Mouse (Mus musculus) natural killer cell, adult 2 months (primary cell): Measurements from ENCODE around the gene Psmg3.

Experiments
- DNase-seq, 2 experiments: peaks; one replicate each; pipeline ENCODE4 v3.0.0; 2022; ENCODE audit warnings: low spot score in 2 of 2

Gene Psmg3

DNA sequence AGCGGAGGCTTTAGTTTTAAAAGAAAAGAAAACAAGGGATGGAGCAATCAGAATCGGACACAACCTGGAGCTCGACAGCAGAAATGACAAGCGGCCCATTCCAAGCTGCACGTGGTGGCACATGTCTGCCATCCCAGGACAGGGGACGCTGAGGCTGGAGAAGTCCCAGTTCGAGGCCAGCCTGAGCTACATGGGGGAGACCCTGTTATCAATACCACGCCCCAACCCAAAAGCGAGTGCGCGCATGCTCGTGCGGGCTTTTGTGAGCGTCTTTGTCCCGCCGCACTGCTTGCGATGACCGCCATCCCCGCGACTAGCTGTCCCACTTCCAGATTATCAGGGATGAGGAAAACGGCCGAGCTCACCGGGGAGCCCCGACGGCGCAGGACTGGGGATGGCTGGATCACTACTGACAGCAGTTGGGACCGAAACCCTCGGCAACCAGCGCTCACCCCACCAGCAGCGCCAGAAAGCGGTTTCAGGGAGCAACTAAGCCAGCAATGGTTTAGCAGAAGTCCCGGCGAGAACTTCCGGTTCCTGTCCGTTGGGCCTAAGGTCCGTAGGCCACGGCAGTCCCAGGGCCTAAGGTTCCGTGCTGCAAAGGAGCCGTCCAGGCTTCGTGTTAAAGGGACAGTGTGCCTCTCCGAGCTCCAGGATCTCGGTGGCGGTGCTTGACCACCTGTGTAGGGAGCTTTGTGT lies at the start of gene Psmg3, which contains the start of gene Gm26938:
Psmg3 (minus strand) TSS at position 529 of the 699 bp plus-strand sequence.
Gm26938 (minus strand) TSS at position 51 of the 699 bp plus-strand sequence.
- peak; percentile 84 to 88 for DNase-seq

DNA sequence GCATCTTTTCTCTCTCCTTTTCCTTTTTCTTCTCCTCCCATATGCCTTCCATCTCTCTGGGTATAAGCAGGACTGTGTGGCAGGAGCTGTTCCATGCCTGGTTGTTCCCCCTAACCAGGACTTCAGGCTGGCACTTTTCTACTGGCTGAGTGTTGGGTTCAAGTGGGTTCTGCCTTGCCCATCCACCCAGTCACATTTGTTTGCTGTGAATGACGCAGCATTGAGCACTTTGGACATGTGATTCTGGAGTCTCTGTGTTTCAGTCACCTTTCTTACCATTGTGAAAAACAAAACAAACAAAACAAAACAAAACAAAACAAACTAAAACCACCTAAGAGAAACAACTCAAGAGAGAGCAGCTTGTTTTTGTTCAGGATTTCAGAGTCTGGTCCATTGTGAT lies 44.8 kb upstream of the Psmg3 start:
- no peak for DNase-seq

DNA sequence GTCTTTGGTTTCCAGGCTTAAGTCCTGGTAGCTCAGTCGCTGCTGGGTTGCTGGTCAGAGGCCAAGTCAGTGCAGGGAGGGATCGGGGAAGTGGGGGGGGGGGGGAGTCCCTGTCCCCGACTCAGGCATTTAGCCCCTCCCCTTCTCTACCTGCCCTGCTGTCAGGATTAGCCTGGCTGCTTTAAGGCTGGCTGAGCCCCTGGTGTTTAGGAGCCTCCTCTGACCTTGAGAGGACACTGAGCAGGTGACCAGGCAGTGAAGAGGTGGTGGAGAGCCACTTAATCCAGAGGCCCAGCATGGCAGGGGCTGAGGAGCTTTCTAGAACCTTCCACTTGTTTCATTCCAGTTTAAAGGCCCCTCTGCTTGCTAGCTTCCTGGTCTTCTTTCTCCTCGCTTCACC lies 44.2 kb upstream of the Psmg3 start:
- DNase-seq = no peak

DNA sequence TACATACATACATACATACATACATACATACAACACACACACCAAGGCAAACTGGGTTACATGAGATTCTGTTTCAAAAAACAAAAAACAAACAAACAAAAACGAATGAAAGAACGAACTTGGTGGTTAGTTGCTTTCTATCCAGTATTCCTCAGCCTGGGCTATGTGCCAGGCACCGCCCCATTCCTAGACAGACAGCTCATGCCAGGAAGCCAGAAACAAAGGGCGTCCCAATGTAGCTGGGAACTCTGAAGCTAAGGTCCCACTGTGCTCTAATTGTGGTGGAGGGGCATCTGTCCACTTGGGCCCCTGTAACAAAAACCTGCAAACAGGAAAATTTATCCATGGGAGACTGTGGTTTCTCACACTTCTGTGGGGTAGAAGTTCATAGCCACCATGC lies 36.1 kb upstream of the Psmg3 start:
- DNase-seq = no peak

DNA sequence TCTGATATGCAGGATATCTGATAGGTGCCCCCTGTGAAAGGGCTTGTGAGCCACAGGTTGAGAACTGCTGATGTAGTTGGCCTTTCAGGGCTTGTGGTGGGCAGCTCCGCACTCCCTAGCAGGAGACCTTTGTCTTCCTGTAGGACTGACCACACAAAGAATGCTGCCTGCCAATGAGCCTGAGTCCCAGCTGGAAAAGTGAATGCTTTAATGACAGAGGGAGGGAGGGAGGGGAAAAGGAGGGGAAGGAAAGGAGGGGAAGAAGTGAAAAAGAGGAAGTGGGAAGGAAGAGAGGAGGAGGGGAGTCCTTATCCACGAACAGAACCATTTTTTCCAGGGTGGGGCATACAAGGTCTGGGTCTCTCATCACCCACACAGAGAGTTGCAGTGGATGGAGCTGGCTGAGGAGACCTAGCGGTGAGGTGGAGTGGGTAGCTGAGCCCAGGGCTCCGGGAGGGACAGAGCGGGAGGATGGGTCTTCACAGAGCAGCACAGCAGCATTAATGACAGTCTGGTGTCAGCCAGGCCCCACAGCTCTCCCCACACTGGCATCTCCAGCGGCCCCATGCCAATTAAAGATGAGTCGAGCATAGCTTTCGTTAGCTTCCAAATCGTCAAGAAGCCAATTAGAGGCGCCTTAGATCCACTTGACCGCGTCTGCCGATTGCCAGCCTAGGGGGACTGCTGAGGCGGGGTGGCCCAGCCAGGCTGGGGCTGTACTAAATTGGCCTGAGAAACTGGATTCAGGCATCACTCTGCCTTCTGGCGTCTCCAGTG lies 33.8 kb upstream of the Psmg3 start:
- no peak for DNase-seq

DNA sequence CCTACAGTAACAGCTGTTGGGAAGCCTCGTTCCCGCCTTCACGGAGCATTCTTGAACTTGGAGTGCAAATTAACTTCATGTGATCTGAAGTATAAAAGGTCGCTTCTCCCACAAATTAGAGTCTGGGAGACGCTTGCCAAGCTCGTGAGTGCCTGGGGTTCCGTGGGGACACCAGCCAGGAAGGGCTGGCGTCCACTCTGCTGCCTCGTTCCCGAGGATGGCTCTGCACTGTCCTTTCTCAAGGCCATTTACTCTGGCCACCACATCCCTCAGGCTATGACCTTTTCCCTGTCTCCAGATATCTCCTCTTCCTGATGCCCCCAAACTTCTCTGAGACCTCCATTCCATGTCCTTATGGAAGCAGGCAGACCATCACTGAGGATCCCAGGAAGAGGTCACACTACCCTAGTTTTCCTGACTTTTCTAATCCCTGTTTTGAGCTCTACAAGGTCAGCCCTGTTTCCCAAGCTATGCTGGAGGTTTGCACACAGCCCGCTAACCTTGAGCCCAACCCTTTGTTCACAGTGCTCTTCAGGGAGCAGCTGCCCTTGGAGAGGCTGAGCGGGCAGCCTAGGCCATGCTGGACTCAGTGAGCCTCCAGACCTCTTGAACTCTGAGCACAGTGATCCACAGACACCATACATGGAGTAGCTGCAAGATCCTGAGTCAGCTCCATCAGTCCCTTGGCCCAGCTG lies 23.1 kb upstream of the Psmg3 start:
- no peak for DNase-seq

DNA sequence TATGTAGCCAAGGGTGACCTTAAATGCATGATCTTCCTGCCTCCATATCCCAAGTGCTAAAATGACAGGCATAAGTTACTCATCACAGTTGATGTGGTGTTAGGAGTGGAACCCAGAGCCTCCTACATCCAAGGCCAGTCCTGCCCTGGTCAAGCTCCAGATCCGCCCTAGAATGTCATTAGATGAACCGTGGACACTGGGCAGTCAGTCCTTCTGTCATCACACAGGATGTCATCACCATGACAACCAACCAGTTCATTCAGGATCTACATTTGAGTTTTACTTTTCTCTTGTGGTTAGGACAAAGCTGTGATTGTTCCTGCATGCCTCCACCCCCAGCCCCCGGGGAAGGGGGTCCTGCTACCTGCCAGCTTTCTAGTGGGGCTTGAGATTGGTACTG lies 12.5 kb upstream of the Psmg3 start:
- DNase-seq = no peak

DNA sequence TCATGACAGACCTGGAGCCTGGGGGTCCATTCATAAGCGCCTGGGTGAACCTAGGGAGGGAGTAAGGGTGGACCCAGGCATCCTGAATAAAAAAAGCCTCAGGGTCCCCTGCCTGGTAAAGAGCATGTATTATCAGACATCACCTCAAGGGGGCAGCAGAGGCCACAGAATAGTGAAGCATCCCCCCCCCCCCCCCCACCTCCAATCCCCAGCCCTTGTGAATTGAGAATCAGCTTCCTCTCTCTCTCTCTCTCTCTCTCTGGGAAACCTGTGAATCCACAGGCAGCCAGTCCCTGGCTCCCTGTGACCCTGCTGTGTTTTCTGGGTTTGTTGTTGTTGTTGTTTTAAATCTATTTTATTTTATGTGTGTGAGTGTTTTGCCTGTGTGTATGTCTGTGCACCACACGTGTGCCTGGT lies 11.8 kb upstream of the Psmg3 start:
- peak; percentile 56 to 64 for DNase-seq

DNA sequence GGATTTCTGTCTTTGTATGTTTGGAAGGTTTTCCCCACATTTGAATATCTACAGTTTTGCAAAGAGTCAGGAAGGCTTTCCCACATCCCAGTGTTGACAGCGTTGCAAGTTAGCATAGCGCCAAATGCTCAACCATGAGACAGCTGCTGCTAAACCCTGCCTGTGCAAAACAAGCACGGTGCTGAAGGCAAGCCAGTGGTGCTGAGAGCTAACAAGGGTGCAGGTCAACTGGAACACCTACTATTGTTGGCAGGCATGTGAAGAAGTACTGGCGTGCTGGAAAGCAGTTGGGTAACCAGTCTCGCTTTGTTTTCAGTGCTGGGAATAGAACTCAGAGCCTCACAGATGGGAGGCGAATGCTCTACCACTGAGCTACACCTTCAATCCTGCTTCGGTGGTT lies 9.0 kb upstream of the Psmg3 start:
- DNase-seq = no peak

DNA sequence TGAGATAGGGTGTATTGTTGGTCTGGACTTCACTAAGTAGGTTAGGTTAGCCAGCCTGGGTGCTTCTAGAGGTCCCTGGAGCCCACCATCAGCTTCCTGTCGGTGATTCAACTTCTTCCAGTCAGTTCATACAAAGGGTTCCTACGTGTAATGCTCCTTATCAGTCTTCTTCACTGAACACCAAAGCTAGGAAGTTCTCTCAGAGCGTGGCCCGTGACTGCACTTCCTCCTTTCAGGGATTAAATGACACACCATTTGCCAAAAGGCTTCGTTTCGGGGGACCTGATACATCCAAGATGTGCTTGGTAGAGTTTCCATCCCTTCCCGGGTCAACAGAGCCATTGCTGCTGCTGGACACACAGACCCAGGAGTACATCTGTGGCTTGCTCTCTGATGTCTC lies 5.4 kb upstream of the Psmg3 start:
- DNase-seq = no peak

DNA sequence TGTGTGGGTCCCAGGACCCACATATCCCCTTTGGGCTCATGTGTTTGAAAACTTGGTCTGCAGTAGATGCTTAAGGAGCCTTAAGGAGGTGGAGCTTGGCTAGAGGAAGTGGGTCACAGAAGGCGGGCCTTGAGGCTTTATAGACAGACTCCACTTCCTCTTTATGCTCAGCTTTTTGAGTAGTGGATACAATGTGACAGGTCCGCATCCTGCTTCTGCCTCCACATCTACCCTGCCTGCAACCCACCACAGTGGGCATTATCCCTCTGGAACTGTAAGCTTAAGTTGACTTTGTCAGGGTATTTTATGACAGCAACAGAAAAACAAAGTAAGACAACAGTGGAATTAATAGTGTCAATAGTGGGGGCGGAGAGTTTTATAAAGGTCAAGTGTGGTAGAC lies 4.0 kb upstream of the Psmg3 start:
- DNase-seq = peak; percentile 39 to 61

DNA sequence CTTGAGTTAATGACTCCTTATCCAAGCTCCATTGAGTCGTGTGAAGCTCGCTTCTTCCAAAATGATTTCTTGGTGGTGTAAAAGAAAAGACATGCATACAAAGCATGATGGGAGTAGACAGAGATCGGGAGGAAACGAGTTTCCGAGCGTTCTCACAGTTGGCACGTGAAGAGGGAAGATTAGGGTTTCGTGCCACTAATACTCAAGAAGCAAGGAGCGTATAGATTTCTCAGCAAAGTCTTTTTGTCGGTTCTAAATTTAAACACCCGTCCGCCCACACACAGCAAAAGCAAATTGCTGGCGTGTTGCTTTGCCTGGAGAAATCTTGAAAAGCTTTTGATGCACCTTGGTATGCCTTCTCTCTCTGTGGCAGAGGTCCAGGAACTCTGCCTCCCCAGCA lies 2.7 kb upstream of the Psmg3 start:
- no peak for DNase-seq

DNA sequence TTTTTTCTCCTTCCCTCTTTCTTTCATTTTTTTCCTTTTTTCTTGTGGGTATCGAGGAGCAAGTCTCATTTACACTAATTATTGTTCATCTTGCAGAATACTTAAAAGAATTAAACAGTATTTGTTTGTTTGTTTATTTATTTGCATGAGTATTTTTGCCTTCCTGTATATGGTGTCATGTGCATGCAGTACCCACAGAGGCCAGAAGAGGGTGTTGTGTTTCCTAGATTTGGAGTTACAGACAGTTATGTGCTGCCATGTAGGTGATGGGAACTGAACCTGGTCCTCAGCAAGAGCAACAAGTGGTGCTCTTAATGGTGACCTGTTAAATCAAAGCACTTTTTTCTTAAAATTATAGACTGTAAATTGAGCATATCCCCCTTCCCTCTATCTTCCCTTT lies 908 bp upstream of the Psmg3 start:
- peak in 1 of 2 experiments; percentile 28 for DNase-seq

DNA sequence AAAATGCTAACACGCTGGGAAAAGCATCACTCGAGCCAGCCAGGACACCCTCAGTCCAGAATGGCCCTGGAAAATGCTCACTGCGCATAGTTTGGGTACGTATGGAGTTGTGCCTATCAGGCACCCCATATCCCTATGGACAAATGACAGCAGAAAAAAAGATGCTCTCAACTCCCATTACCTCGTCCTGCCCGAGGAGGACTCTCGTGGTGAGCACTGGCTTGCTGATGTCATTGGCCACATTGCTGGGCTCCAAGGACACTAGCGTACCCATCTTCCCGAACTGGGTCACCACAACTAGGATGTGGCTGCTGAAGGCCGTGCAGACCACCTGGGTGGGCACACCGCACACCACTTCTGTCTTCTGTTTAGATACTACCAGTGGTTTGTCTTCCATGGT lies 738 bp downstream of the Psmg3 start:
- no peak for DNase-seq

DNA sequence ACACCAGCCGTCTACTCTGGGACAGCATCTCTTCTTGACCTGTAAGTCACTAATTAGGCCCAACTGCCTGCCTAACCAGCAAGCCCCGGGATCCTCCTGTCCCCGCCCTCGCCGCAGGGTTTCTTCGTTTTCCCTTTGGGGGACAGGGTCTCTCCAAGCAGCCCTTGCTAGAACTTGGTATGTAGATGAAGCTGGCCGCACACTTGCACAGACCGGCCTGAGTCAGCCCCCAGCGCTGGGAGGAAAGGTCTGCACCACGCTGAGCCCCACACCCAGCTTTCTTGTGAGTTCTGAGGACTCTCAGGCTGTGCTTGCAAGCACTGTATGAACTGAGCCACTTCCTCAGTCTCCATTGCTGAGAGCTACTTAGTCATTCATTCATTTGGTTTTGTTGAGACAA lies 2.2 kb downstream of the Psmg3 start:
- DNase-seq = no peak

DNA sequence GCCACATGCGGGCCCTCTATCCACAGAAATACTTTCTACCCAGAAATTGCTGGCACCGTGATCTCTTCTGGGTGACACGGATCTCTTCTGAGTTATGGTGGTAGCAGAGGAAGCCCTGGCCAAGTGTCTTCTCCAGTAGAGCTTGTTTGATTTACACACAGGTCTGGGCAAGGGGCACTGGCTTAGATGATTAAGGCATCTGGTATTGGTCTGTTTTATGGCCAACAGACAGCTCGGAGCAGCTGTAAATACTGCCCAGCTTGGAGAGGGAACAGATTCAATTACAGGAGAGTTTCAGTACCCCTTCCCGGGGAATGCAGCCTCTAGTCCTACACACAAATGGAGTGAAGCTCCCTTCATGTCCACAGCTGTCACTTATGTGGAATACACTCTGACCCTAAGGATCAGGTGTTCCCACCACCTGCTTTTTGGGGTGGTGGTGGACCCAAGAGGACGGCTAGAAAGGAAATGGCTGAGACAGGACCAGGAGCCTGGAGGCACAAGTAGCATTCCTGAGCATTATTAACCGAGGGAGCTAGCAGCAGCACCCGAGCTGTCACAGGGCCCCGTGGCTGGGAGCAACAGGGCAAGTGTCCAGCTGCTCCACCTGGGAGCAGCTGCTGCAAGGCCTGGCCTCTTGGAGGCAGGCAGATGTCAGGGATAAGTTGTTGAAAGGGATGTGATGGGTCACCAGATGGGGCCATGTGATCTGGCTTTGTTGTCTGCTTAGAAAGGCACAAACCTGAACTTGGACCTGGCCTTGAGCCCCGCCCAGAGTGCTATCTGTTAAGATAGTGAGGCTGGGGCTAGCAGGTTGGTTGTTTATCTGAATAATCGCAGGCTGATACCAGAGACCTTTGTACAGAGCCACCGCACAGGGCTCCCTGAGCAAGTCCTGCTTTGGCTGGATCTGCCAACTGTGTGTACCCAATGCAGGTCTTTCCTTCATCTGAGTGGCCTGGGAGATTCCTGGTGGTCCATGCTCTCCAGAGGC lies 4.9 kb downstream of the Psmg3 start:
- DNase-seq = no peak

DNA sequence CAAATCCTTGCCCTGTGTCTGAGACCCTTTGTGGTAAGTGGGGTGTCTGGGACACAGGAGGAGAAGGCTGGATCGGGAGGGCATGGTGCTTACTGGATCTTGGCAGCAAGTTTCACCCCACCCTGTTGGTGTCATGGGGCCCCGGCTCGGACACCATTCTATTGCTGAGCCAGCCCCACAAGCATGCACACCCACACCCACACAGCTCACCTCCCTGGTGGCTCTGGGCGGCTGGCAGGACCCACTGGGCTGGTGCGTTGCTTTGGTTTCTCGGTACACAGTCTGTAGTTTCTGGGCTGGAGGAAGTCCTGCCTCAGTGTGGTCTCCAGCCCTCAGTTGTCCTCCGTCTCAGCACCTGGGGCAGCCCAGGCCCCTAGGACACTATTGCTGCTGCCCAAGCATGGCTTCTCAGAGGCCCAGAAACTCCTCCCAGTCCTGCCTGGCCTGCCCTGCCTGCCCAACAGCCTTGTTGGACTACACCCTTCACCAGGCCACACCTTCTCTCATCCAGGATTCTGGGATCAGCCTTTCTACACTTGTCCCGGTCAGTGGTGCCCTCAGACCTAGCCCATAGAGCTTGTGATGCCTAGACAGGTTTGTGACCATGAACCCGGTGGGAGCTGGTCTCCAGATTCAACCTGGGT lies 7.0 kb downstream of the Psmg3 start, which contains the start of gene Tmem184a:
Tmem184a (minus strand) TSS at position 380 of the 644 bp plus-strand sequence.
- DNase-seq = no peak

DNA sequence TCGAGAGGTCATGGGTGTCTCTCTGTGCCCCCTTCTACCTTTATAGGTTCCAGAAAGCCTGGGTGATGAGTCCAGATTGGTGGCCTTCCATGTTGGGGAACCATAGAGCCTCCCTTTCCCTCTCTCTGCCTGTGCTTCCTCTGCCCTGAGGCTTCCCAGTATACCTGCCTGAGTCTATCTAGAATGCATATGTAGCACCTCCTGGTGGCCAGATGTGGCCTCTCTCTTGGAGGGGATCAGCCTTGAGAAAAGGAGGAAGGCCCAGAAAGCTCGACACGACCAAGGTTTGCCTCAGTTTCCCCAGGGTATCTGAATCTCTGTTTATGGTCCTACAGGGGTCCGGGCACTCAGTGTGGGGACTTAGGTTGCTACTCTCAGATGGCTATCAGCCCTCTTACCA lies 7.9 kb downstream of the Psmg3 start:
- peak in 1 of 2 experiments; percentile 40 for DNase-seq

DNA sequence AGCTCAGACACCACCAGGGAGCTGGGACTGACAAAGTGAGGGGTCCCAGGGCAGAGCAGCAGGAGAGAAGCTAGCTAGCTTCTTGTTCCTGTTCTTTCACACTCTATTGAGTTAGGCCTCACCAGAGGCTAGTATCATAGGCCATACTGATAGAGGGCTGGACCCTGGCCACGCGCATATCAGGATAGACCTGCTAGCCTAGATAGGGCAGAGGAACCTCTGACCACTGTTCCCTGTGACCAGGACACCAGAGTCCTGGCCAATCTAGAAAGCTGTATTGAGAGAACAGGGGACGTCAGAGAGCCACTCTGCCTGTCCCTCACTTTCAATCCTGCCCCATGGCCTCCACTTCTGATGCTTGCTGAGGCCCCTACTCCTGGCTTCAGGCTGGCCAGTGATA lies 8.6 kb downstream of the Psmg3 start:
- DNase-seq = no peak

DNA sequence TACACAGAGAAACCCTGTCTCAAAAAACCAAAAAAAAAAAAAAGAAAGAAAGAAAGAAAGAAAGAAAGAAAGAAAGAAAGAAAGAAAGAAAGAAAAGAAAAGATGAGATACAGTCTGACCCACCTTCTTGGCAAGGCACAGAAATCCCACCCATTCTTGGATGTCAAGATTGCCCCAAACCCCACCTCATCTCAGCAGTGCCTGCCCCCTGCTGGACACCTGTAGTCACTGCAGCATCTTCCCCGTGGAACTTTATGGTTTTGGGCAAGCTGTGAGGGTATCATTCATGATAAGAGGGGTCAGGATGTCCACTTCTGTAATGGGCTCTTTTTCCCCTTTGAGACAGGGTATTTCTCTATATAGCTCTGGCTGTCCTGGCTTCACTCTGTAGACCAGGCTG lies 9.4 kb downstream of the Psmg3 start:
- DNase-seq = no peak

DNA sequence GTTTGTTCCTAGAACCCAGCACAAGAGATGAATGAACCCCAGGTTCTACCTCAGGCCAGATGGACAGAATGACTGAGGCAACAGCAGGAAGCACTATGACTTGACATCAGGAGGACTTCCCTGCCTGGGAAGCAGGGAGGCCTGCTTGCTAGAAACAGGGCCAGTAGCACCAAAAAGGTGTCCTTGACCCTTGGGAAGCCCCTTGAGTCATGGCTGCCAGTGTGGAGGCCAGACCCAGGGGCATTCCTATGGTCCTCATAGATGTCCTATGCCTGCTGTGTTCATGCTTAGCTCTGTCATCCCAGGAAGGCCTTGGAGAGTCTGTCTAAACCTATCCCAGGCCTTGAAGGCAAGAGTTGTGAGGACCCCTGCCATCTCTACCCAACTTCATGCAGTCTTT lies 10.2 kb downstream of the Psmg3 start:
- no peak for DNase-seq
